Comparison of ENCODE assay signal across 22 mouse cellular contexts in the genomic region with DNA sequence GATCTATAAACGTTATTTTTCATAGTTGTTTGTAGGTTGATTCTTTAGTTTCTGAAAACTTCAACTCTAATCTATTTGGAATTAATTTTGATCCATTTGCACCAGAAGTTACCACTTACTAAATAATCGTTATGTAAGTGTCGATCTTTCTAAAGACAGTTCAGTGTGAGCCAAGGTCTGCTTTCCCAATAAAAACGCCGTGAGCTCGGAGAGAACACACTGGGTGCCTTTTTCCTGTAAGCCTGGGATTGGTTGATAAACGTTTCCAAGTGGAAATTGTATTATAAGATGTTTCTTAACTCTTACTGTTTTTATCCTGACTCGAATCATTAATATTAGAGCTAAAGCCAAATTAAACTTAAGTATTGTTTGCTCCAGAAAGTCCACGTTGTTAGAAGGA. TPM values are rescaled to one million over a fixed set of nuclear protein-coding genes. Genes with fewer than 3 reads are reported as not detected.
"Had no signal": no experiment of that assay in that cellular context is flagged by ENCODE, and none has a peak within 500 bp of the region (broad histone marks: within the 10 kb centered on the region; RNA-seq: fewer than 3 reads in every experiment).

No protein-coding gene starts in this region.

- H3K4me1 ChIP-seq: lung, embryonic 15.5 days; midbrain, embryonic 13.5 days; neural tube, embryonic 13.5 days; neural tube, embryonic 15.5 days had no signal

- H3K27me3 ChIP-seq: lung, embryonic 15.5 days; megakaryocyte, embryonic 14.5 days; midbrain, embryonic 13.5 days; neural tube, embryonic 13.5 days; neural tube, embryonic 15.5 days had no signal

- H3K27ac ChIP-seq: lung, embryonic 15.5 days; macrophage; midbrain, embryonic 13.5 days; neural tube, embryonic 13.5 days; neural tube, embryonic 15.5 days had no signal

- DNase-seq: lung, adult 2 months; lung, postnatal 14 days; lung, postnatal 36 days; retina, postnatal 1 day; right cerebral cortex, adult 18-20 months; right cerebral cortex, postnatal 25 days; right cerebral cortex, postnatal 4 days; spleen, adult 18-20 months; thymus, adult 18-20 months; thymus, postnatal 14 days; thymus, postnatal 36 days had no signal

- H3K9me3 ChIP-seq: lung, embryonic 15.5 days; neural tube, embryonic 15.5 days had no signal

- H3K4me2 ChIP-seq: lung, embryonic 15.5 days; midbrain, embryonic 11.5 days; midbrain, embryonic 13.5 days; neural tube, embryonic 13.5 days; neural tube, embryonic 15.5 days had no signal

- H3K36me3 ChIP-seq: lung, embryonic 15.5 days; midbrain, embryonic 13.5 days; neural tube, embryonic 13.5 days had no signal

- H3K9ac ChIP-seq: lung, embryonic 15.5 days; midbrain, embryonic 13.5 days; neural tube, embryonic 13.5 days; neural tube, embryonic 15.5 days had no signal

- H3K4me3 ChIP-seq: lung, embryonic 15.5 days; megakaryocyte, embryonic 14.5 days; midbrain, embryonic 13.5 days; myocyte; neural tube, embryonic 13.5 days; neural tube, embryonic 15.5 days had no signal

- ATAC-seq: lung, postnatal 0 days; midbrain, embryonic 13.5 days; midbrain, embryonic 16.5 days had no signal

RNA-seq across cellular contexts. Expression of gene Ackr4, which starts 19.8 kb away (rescaled TPM):
- total RNA-seq: megakaryocyte progenitor cell, adult 5-6 weeks had no signal
- polyA plus RNA-seq: macrophage had no signal
